Mouse (Mus musculus): ENCODE data around the gene Plcl1.

DNA sequence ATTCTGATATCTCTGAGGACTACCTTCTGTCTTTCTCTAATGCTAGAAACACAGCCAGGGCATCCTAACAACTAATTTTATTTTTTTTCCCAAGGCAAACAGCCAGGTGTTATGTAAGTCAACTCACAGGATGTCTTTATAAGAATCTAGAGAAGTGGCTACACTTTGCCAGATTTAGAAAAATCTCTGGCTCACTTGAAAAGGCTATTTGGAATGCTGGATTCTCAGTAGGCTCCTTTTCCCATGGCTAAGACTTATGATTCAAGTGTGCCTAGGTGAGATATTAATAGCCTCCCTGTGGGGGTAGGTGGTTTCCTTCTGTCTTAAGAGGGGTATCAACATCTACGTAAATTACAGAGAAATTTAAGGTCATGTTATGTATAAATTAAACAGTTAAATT, 152.7 kb downstream of the Plcl1 start:
- TF ChIP-seq SMC3 (IDR thresholded peaks at IDR 0.05; ENCODE audit: low read depth, low read length) (no peak), ZMIZ1 (IDR thresholded peaks at IDR 0.05; ENCODE audit: low read depth, low read length) (no peak), POLR2A (IDR thresholded peaks at IDR 0.05; ENCODE audit: low read depth, low read length) (no peak), MAX (IDR thresholded peaks at IDR 0.05; ENCODE audit: low read length) (no peak)

Data from CH12.LX (cell line).